Mouse (Mus musculus) naive thymus-derived CD4-positive, alpha-beta T cell, adult 2 months (primary cell): ENCODE measurements around the gene 1520401A03Rik.

ENCODE experiments used
- DNase-seq: peaks from one replicate; pipeline ENCODE4 v3.0.0-alpha.2; 2011; ENCODE audit warnings: low read depth

The 1520401A03Rik gene

DNA sequence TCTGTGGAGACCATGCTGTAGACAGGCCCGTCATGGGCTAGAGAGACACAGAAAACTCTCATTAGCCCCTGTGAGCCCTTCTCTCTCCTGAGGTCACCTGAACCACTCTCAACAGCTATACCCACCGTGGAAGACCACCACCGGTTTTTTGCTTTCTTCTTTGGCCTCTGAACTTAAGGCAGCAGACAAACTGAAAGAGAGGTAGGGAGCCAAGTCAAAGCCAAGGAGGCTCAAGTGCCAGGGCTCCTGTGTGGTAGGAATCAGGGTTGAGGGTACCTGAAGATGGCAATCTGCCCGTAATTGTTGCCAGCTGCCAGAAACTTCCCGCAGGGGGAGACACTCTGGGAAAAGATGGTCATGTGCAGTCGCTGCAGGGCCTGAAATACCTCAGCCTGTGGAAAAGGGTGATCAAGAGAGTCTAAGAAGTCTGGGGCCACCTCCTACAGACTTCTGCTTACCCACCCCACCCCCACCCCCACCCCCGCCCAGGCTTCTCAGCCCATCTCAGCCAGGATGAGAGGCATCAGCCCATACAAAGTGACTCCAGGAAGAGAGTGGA lies 52.0 kb downstream of the 1520401A03Rik start:
- no peak for DNase-seq

DNA sequence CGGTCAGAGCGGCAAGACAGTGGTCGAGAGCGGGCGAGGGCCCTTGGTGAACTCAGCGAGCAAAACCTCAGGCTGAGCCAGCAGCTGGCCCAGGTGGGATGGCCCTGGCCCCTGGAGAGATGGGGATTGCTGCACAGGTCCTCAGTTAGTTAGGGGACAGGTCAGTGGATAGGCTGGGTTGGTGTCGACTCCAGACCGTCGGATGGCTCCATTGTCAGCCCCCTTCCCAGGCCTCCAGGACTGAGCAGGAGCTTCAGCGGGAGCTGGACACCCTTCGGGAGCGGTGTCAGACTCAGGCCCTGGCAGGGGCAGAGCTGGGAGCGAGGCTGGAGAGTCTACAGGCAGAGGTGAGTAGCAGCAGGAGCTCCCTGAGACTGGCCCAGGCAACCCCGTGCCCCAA lies 57.1 kb downstream of the 1520401A03Rik start:
- no peak for DNase-seq

GRCm38 (mm10) chr17:23664556-23665021 lies 58.0 kb downstream of the 1520401A03Rik start:
- DNase-seq, result peak; percentile 73

- peak; percentile 55 for DNase-seq
Measured at GRCm38 (mm10) chr17:23661526-23661925, 61.1 kb downstream of the 1520401A03Rik start.

DNA sequence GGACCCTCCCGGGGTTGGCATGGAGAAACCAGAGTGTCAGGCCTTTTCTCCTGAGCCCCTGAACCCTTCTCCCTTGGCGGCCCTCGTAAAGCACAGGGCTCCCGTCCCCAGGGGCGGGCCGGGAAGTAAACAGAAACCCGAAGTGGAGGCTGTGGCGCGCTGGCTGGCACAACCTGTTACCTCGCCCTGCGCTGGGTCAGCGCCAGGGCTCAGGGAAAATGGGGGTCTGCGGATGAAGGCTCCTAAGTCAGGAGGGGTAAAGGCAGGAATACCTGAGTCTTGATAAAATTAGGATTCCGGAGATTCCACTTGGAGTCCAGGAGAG lies 61.7 kb downstream of the 1520401A03Rik start:
- no peak for DNase-seq

GRCm38 (mm10) chr17:23660117-23660875 lies 62.3 kb downstream of the 1520401A03Rik start, which contains the start of gene Bicdl2:
Bicdl2 (plus strand) TSS chr17:23660506.
- DNase-seq, result peak; percentile 72

DNA sequence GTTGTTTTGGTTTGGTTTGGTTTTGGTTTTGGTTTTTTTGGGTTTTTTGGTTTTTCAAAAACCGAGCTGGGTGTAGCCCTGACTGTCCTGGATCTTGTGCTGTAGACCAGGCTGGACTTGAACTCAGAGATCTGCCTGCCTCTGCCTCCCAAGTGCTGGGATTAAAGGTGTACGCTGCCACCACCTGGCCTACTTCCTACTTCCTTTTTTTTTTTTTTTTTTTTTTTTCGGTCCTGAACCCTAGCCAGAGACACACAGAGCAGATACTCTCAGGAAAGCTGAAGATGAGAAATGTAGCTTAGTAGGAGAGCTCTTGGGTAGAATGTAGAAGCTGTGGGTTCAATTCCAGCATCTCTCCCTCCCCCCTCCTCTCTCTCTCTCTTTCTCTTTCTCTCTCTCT lies 64.1 kb downstream of the 1520401A03Rik start:
- no peak for DNase-seq
